Mouse (Mus musculus) limb, embryonic 14.5 days (tissue): ENCODE data around the gene Fancl. TPM values are rescaled to one million over a fixed set of nuclear protein-coding genes. Genes with fewer than 3 reads are reported as not detected.

Experiments
- ATAC-seq: fragments of 200-750 bp; cut with Nextera tagmentation; 2 replicates; pipeline ENCODE4 v1.8.0; 2017; ENCODE audit warnings: low read depth, moderate number of reproducible peaks, moderate TSS enrichment; ENCODE audit not compliant: low FRiP score
- DNase-seq: peaks from one replicate; pipeline ENCODE4 v3.0.0-alpha.2; 2015; ENCODE audit warnings: low spot score
- H3K27ac ChIP-seq: fragments of 300-500 bp; sonication (generic); replicated peaks from 2 replicates; pipeline ENCODE4 v1.5.1; 2014; ENCODE audit warnings: low read depth, mild to moderate bottlenecking, low read length, moderate library complexity, mixed read lengths
- H3K27me3 ChIP-seq: fragments of 300-500 bp; sonication (generic); 2 replicates; pipeline ENCODE4 v1.6.1; 2014; ENCODE audit warnings: low read length, mixed read lengths; ENCODE audit not compliant: control insufficient read depth, insufficient read depth
- H3K36me3 ChIP-seq: fragments of 300-500 bp; sonication (generic); 2 replicates; pipeline ENCODE4 v1.6.1; 2014; ENCODE audit warnings: mild to moderate bottlenecking, low read length, moderate library complexity, mixed read lengths; ENCODE audit not compliant: control insufficient read depth, insufficient read depth
- H3K4me1 ChIP-seq: fragments of 300-500 bp; sonication (generic); 2 replicates; pipeline ENCODE4 v1.6.1; 2014; ENCODE audit warnings: antibody characterized with exemption, low read length, mixed read lengths; ENCODE audit not compliant: control insufficient read depth, insufficient read depth
- H3K4me2 ChIP-seq: fragments of 300-500 bp; sonication (generic); replicated peaks from 2 replicates; pipeline ENCODE4 v1.6.1; 2014; ENCODE audit warnings: low read depth, mild to moderate bottlenecking, low read length, moderate library complexity; ENCODE audit not compliant: severe bottlenecking
- H3K4me3 ChIP-seq: fragments of 300-500 bp; sonication (generic); replicated peaks from 2 replicates; pipeline ENCODE4 v1.5.1; 2014; ENCODE audit warnings: low read length
- H3K9ac ChIP-seq: fragments of 300-500 bp; sonication (generic); 2 replicates; pipeline ENCODE4 v1.6.1; 2014; ENCODE audit warnings: mild to moderate bottlenecking, low read depth, low read length, moderate library complexity; ENCODE audit not compliant: severe bottlenecking
- H3K9me3 ChIP-seq: fragments of 300-500 bp; sonication (generic); 2 replicates; pipeline ENCODE4 v1.6.1; 2016; ENCODE audit warnings: low read length; ENCODE audit not compliant: control insufficient read depth
- POLR2A ChIP-seq: fragments of 200-500 bp; IDR thresholded peaks from 2 replicates; pipeline ENCODE4 v1.8.0; 2012; ENCODE audit warnings: inconsistent platforms, mild to moderate bottlenecking, moderate library complexity, borderline replicate concordance; ENCODE audit not compliant: insufficient read depth, insufficient read length; ENCODE audit errors: extremely low read depth
- WGBS: fragments of 180-500 bp; shearing (Covaris S2); extraction: QIAGEN DNeasy Blood & Tissue Kit; methylation state at CpG from one replicate; pipeline ENCODE4 v1.1.7; 2014; 5-methylcytosine and 5-hydroxymethylcytosine counted together
- polyA plus RNA-seq, 2 experiments: library from polyadenylated mRNA; depleted of rRNA in 1 of 2; stranded (reverse) in 1 of 2; unstranded in 1 of 2; fragments of >200 nt; fragmentation: Nextera tagmentation in 1 of 2; extraction: Ambion mirVana in 1 of 2; gene quantifications; 2 replicates each; pipeline versions ENCODE4 v1.2.1 to v1.2.3; 2012 to 2014

The Fancl gene
- polyA plus RNA-seq, 2 experiments = 15.2 to 24.7 TPM

GRCm38 (mm10) chr11:26481691-26482242, 95.8 kb downstream of the Fancl start:
- no peak for TF ChIP-seq POLR2A
- 22% methylated on average over 3 of the region's 3 CpGs for WGBS
- no peak for ATAC-seq

GRCm38 (mm10) chr11:26489761-26490466, 104.0 kb downstream of the Fancl start:
- Histone ChIP-seq H3K27me3 (no peaks in the 10 kb centered on the region), H3K36me3 (no peaks in the 10 kb centered on the region), H3K9me3 (no peaks in the 10 kb centered on the region), H3K4me2 (peak overlapping the region; percentile 25; the same call in 1 of the 2 replicates), H3K9ac (no peak overlapping the region), H3K27ac (peak overlapping the region; percentile 29), H3K4me3 (0 out of 2 replicates have a peak overlapping the region, but pooled peaks have one; percentile 2), H3K4me1 (peaks cover 19% of the 10 kb centered on the region)
- 15% methylated on average over 12 of the region's 12 CpGs for WGBS
- ATAC-seq (peak; percentile 89), DNase-seq (peak; percentile 73)
- no peak for TF ChIP-seq POLR2A

More at GRCm38 (mm10) chr11:26481691-26482242, 95.8 kb downstream of the Fancl start:
- H3K9ac ChIP-seq = no peak overlapping the region
- no peaks in the 10 kb centered on the region for H3K27me3 ChIP-seq
- H3K4me1 ChIP-seq = no peaks in the 10 kb centered on the region; the same call in 1 of the 2 replicates
- H3K4me2 ChIP-seq = no peak overlapping the region
- H3K4me3 ChIP-seq = no peak overlapping the region
- H3K36me3 ChIP-seq = no peaks in the 10 kb centered on the region
- peak; percentile 35 for DNase-seq
- no peak overlapping the region for H3K27ac ChIP-seq
- H3K9me3 ChIP-seq = no peaks in the 10 kb centered on the region

GRCm38 (mm10) chr11:26495951-26496350, 110.0 kb downstream of the Fancl start:
- Histone ChIP-seq H3K4me1 (no peaks in the 10 kb centered on the region), H3K36me3 (no peaks in the 10 kb centered on the region), H3K4me2 (no peak overlapping the region), H3K27ac (no peak overlapping the region), H3K9ac (no peak overlapping the region), H3K9me3 (no peaks in the 10 kb centered on the region), H3K4me3 (no peak overlapping the region), H3K27me3 (no peaks in the 10 kb centered on the region)
- no peak for TF ChIP-seq POLR2A
- WGBS = 88% methylated on average over 5 of the region's 5 CpGs
- DNase-seq = no peak
- ATAC-seq = no peak

- Histone ChIP-seq H3K4me2 (no peak overlapping the region), H3K36me3 (no peaks in the 10 kb centered on the region), H3K27ac (no peak overlapping the region), H3K4me1 (no peaks in the 10 kb centered on the region), H3K9ac (no peak overlapping the region), H3K27me3 (no peaks in the 10 kb centered on the region), H3K4me3 (no peak overlapping the region), H3K9me3 (no peaks in the 10 kb centered on the region)
- ATAC-seq (no peak), DNase-seq (no peak)
- no peak for TF ChIP-seq POLR2A
These were observed 127.7 kb downstream of the Fancl start for GRCm38 (mm10) chr11:26513683-26514082.

DNA sequence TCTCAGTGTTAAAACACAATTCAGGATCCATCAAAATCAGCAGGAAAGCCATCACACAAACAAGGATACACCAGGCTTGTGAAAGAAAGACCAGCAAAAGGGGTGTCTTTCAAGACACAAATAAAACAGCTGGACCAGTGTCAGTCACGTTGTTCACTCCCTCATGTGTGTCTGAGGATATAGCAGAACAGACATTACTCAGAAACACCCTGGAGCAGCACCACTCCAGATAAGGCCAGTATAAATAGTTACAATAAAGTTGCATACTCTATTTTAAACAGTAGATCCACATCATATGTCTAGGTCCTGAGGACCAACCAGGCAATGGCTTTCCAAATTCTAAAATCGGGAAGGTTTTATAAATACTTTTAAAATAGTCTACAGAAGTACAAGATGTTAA, 130.2 kb downstream of the Fancl start:
- ATAC-seq (no peak), DNase-seq (no peak)
- no peak overlapping the region for H3K9ac ChIP-seq
- H3K27ac ChIP-seq = no peak overlapping the region
- H3K4me1 ChIP-seq = no peaks in the 10 kb centered on the region
- H3K4me2 ChIP-seq = no peak overlapping the region
- TF ChIP-seq POLR2A = no peak
- no peaks in the 10 kb centered on the region for H3K36me3 ChIP-seq
- H3K27me3 ChIP-seq = no peaks in the 10 kb centered on the region
- 69% methylated on average over 2 of the region's 2 CpGs for WGBS
- no peaks in the 10 kb centered on the region for H3K9me3 ChIP-seq
- H3K4me3 ChIP-seq = no peak overlapping the region

DNA sequence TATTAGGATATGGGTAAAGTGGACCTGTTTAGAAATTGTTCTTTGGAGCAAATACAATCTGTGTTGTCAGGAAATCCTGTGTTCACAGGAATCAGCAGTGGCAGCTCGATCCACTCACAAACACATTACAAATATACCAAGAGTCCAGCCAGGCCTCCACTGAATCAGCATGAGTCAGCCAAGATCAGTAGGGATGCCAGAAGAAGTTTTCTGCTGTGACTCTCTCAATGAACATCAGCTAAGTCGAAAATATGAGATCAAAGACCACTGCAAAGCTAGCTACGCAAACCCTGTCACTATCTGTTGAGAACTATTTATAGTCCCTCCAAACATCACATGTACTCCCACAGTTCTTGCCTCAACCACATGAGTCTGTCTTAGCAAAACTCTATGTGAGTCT, 133.1 kb downstream of the Fancl start:
- ATAC-seq (no peak), DNase-seq (no peak)
- Histone ChIP-seq H3K4me1 (no peaks in the 10 kb centered on the region), H3K27ac (no peak overlapping the region), H3K36me3 (no peaks in the 10 kb centered on the region), H3K9ac (no peak overlapping the region), H3K27me3 (no peaks in the 10 kb centered on the region), H3K4me2 (no peak overlapping the region), H3K4me3 (no peak overlapping the region), H3K9me3 (no peaks in the 10 kb centered on the region)
- TF ChIP-seq POLR2A = no peak
- WGBS = 80% methylated on average over 3 of the region's 3 CpGs

Other genes starting within 250 kb of the Fancl start
- 2.6 and 4.3 TPM in 2 replicates for gene 5730522E02Rik, start 175.4 kb upstream of the Fancl start, polyA plus RNA-seq (2012; rRNA removed)
- gene 5730522E02Rik, start 175.4 kb upstream of the Fancl start, polyA plus RNA-seq (2014; fragmentation: Nextera tagmentation; extraction: Ambion mirVana) = 4.2 and 6.2 TPM in 2 replicates
- gene Gm6899, start 207.1 kb downstream of the Fancl start, polyA plus RNA-seq (2012; rRNA removed) = not detected in 2 replicates
- not detected in 2 replicates for gene Gm6899, start 207.1 kb downstream of the Fancl start, polyA plus RNA-seq (2014; fragmentation: Nextera tagmentation; extraction: Ambion mirVana)
- 7.2 and 10.1 TPM in 2 replicates for gene Vrk2, start 207.9 kb downstream of the Fancl start, polyA plus RNA-seq (2012; rRNA removed)
- gene Vrk2, start 207.9 kb downstream of the Fancl start, polyA plus RNA-seq (2014; fragmentation: Nextera tagmentation; extraction: Ambion mirVana) = 20.7 and 23.8 TPM in 2 replicates